Mouse (Mus musculus) heart, embryonic 12.5 days (tissue): ENCODE results near the gene Ppp2r5e. TPM values are rescaled to one million over a fixed set of nuclear protein-coding genes. Genes with fewer than 3 reads are reported as not detected.
A peak's percentile ranks its signal among the peaks of the same experiment; 100 is the strongest.

Experiments used
- ATAC-seq: fragments of 200-750 bp; cut with Nextera tagmentation; 2 replicates; pipeline ENCODE4 v1.8.0; 2017; ENCODE audit warnings: moderate TSS enrichment, moderate library complexity; ENCODE audit not compliant: insufficient number of reproducible peaks, low FRiP score
- H3K27ac ChIP-seq: fragments of 300-500 bp; sonication (generic); 2 replicates; pipeline ENCODE4 v1.5.1; 2016; ENCODE audit warnings: mild to moderate bottlenecking, moderate library complexity; ENCODE audit not compliant: poor library complexity, severe bottlenecking
- H3K27me3 ChIP-seq: fragments of 300-500 bp; sonication (generic); replicated peaks from 2 replicates; pipeline ENCODE4 v1.6.1; 2016; ENCODE audit warnings: mild to moderate bottlenecking, moderate library complexity
- H3K36me3 ChIP-seq: fragments of 300-500 bp; sonication (generic); 2 replicates; pipeline ENCODE4 v1.6.1; 2016; ENCODE audit warnings: mild to moderate bottlenecking, moderate library complexity
- H3K4me1 ChIP-seq: fragments of 300-500 bp; sonication (generic); replicated peaks from 2 replicates; pipeline ENCODE4 v1.6.1; 2016; ENCODE audit warnings: mild to moderate bottlenecking
- H3K4me2 ChIP-seq: fragments of 300-500 bp; sonication (generic); 2 replicates; pipeline ENCODE4 v1.6.1; 2016; ENCODE audit warnings: mild to moderate bottlenecking, moderate library complexity
- H3K4me3 ChIP-seq: fragments of 300-500 bp; sonication (generic); 2 replicates; pipeline ENCODE4 v1.5.1; 2016; ENCODE audit warnings: mild to moderate bottlenecking
- H3K9ac ChIP-seq: fragments of 300-500 bp; sonication (generic); 2 replicates; pipeline ENCODE4 v1.6.1; 2016; ENCODE audit warnings: mild to moderate bottlenecking, moderate library complexity
- H3K9me3 ChIP-seq: fragments of 300-500 bp; sonication (generic); replicated peaks from 2 replicates; pipeline ENCODE4 v1.6.1; 2016; ENCODE audit warnings: mild to moderate bottlenecking, moderate library complexity
- WGBS: fragments of 180-500 bp; shearing (Covaris S2); methylation state at CpG from one replicate; pipeline ENCODE4 v1.1.7; 2016; 5-methylcytosine and 5-hydroxymethylcytosine counted together
- polyA plus RNA-seq: library from polyadenylated mRNA; unstranded; fragments of >200 nt; fragmentation: Nextera tagmentation; extraction: Ambion mirVana; gene quantifications from 2 replicates; pipeline ENCODE4 v1.2.1, GENCODE M21; 2016

Gene Ppp2r5e
- polyA plus RNA-seq, 1 experiment from 2014 or later: 12.7 TPM

GRCm38 (mm10) chr12:75467814-75468213 lies 128.2 kb downstream of the Ppp2r5e start:
- no peak for ATAC-seq
- no peak overlapping the region for H3K4me2 ChIP-seq

GRCm38 (mm10) chr12:75467127-75467526 lies 128.9 kb downstream of the Ppp2r5e start:
- no peak overlapping the region for H3K27ac ChIP-seq
- ATAC-seq: no peak
- H3K9me3 ChIP-seq: no peaks in the 10 kb centered on the region
- peaks cover 47% of the 10 kb centered on the region for H3K36me3 ChIP-seq
- H3K4me1 ChIP-seq: no peaks in the 10 kb centered on the region
- no peaks in the 10 kb centered on the region for H3K27me3 ChIP-seq
- WGBS: 86% methylated on average over 5 of the region's 5 CpGs
- H3K4me2 ChIP-seq: no peak overlapping the region
- no peak overlapping the region for H3K9ac ChIP-seq
- no peak overlapping the region for H3K4me3 ChIP-seq

More at GRCm38 (mm10) chr12:75467814-75468213, 128.2 kb downstream of the Ppp2r5e start:
- Histone ChIP-seq H3K4me3 (no peak overlapping the region), H3K27me3 (no peaks in the 10 kb centered on the region), H3K9me3 (no peaks in the 10 kb centered on the region), H3K27ac (no peak overlapping the region), H3K9ac (no peak overlapping the region), H3K4me1 (no peaks in the 10 kb centered on the region), H3K36me3 (peaks cover 43% of the 10 kb centered on the region)
- 89% methylated on average over 6 of the region's 6 CpGs for WGBS

DNA sequence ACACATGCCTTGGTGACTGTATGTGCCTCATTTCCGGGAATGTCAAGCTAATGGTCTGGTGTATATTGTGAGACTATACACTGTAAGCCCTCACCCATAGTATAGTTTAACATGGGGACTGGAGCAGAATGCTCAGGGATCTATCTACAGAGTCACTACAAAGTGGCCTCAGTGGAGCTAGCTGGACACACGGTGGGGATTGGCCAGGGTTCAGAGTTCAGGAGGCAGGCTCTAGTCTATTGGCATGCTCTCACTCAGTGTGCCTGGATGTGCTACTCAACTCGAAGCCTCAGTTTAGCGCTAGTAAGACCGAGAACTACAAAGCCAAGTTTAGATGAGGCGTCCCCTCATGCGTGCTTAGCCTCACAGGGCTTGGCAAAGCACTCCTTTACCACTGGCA lies 129.8 kb downstream of the Ppp2r5e start:
- ATAC-seq: no peak
- no peak overlapping the region for H3K4me2 ChIP-seq
- H3K36me3 ChIP-seq: peaks cover 54% of the 10 kb centered on the region
- no peak overlapping the region for H3K4me3 ChIP-seq
- 89% methylated on average over 7 of the region's 7 CpGs for WGBS
- H3K9ac ChIP-seq: no peak overlapping the region
- peaks cover 4% of the 10 kb centered on the region; the same call in 1 of the 2 replicates for H3K4me1 ChIP-seq
- H3K9me3 ChIP-seq: no peaks in the 10 kb centered on the region
- H3K27ac ChIP-seq: no peak overlapping the region
- no peaks in the 10 kb centered on the region for H3K27me3 ChIP-seq

DNA sequence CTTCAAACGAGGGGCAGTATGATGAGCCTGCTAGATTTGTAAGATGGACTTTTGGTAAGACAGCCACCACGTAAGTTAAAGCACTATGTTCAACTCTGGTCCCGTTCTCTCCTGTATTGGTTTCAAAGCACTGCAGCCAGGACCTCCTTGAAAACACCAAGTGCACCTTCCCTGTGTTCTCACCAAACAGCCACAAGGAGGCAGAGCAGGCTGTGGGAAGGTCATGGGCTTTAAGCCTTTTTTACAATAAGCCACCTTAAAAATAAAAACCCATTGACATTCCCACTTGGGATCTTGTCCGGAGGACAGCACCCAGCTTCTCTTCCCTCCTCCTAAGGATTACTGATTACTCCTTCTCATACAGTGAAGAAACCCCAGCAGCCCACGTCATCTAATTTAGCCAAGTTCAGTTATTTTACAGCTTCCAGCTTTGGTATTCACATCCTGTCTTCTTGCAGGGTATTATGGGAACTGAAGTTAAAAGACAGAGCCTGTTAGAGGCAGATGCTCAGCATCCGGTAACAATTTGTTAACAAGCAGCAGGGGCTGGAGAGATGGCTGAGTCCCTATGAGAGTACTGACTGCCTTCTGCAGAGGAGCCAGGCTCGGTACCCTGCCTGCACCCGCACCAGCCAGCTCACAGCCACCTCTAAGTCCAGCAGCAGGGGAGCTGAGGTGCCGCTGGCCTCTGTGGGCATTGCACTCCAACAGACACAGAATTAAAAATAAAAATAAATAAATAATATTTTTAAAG lies 131.9 kb downstream of the Ppp2r5e start:
- peaks cover 7% of the 10 kb centered on the region for H3K4me1 ChIP-seq
- no peak overlapping the region for H3K4me3 ChIP-seq
- 82% methylated on average over 9 of the region's 9 CpGs for WGBS
- no peak overlapping the region for H3K27ac ChIP-seq
- ATAC-seq: no peak
- H3K36me3 ChIP-seq: peaks cover 68% of the 10 kb centered on the region
- H3K9ac ChIP-seq: no peak overlapping the region
- H3K27me3 ChIP-seq: no peaks in the 10 kb centered on the region
- H3K9me3 ChIP-seq: no peaks in the 10 kb centered on the region
- no peak overlapping the region for H3K4me2 ChIP-seq

DNA sequence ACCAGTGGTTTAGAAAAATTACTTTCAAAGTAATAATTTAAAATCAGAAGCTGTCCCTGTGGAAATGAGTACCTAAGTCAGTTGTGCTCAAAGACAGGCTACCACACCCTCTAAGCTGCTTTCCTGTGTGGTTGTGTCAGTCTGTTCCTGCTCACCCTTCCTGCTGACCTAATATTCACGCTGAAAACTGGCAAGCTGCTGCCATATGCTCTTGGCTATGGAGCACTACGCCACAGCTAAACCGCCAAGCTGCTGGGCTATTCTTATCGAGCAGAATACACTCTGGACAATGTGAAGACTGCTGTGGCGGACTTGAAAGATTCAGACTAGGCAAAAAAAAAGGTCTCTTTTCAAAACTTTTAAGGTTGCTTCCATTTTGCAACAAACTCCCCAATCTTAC lies 135.5 kb downstream of the Ppp2r5e start:
- H3K36me3 ChIP-seq: peaks cover 70% of the 10 kb centered on the region
- peaks cover 7% of the 10 kb centered on the region for H3K4me1 ChIP-seq
- no peak for ATAC-seq
- H3K4me2 ChIP-seq: no peak overlapping the region
- H3K4me3 ChIP-seq: no peak overlapping the region
- 87% methylated on average over 5 of the region's 5 CpGs for WGBS
- no peaks in the 10 kb centered on the region for H3K27me3 ChIP-seq
- no peaks in the 10 kb centered on the region for H3K9me3 ChIP-seq
- 0 out of 2 replicates have a peak overlapping the region, but pooled peaks have one; percentile 36 for H3K27ac ChIP-seq
- no peak overlapping the region for H3K9ac ChIP-seq

DNA sequence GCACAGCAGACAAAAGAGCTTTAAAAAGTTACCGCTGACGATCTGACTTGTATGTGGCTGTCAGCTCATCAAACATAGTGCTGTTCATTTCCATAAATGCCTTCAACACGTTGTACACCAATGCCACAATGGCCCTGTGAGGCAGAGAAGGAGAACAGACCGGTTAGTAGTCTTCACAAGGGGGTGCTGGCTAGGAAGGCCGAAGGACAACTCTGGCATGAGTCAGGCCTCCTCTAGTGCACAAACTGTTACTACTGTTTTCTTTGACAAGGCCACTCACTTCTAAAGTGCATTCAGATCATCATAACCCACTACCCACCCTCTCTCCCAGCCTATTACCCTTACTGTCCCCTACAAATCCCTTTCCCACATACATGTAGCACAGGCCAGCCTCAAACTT lies 136.4 kb downstream of the Ppp2r5e start:
- Histone ChIP-seq H3K9ac (no peak overlapping the region), H3K27me3 (no peaks in the 10 kb centered on the region), H3K4me2 (no peak overlapping the region), H3K4me1 (peaks cover 7% of the 10 kb centered on the region), H3K27ac (no peak overlapping the region), H3K4me3 (no peak overlapping the region), H3K36me3 (peaks cover 64% of the 10 kb centered on the region), H3K9me3 (no peaks in the 10 kb centered on the region)
- ATAC-seq: no peak
- WGBS: 91% methylated on average over 5 of the region's 5 CpGs

DNA sequence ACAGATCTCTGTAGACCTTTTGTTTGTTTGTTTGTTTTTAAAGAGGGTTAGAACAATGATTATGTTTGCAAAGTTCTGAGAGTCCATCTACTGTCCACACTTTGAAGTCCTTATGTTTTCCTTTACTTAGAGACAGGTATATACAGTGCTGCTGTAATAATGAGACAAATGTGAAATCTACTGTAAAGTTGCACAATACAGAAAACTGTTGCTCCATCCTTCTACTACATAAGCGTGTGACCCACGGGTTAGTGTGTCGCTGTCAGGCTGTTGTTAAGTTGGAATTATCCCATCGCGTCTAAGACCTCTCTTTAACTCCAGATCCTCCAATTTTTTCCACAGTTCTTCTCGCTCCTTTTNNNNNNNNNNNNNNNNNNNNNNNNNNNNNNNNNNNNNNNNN lies 142.6 kb downstream of the Ppp2r5e start:
- Histone ChIP-seq H3K4me1 (0 out of 2 replicates have a peak, but pooled peaks cover 6% of the 10 kb centered on the region), H3K4me2 (no peak overlapping the region), H3K9ac (no peak overlapping the region), H3K9me3 (no peaks in the 10 kb centered on the region), H3K36me3 (peaks cover 34% of the 10 kb centered on the region), H3K4me3 (no peak overlapping the region), H3K27me3 (no peaks in the 10 kb centered on the region), H3K27ac (no peak overlapping the region)
- no peak for ATAC-seq
- 93% methylated on average over 6 of the region's 6 CpGs for WGBS

- Histone ChIP-seq H3K4me3 (no peak overlapping the region), H3K4me2 (no peak overlapping the region), H3K9ac (no peak overlapping the region), H3K36me3 (peaks cover 30% of the 10 kb centered on the region), H3K27ac (no peak overlapping the region), H3K9me3 (no peaks in the 10 kb centered on the region), H3K4me1 (0 out of 2 replicates have a peak, but pooled peaks cover 6% of the 10 kb centered on the region), H3K27me3 (no peaks in the 10 kb centered on the region)
- no peak for ATAC-seq
- WGBS: 72% methylated on average over 4 of the region's 4 CpGs
These were observed 143.0 kb downstream of the Ppp2r5e start for GRCm38 (mm10) chr12:75453027-75453426.

DNA sequence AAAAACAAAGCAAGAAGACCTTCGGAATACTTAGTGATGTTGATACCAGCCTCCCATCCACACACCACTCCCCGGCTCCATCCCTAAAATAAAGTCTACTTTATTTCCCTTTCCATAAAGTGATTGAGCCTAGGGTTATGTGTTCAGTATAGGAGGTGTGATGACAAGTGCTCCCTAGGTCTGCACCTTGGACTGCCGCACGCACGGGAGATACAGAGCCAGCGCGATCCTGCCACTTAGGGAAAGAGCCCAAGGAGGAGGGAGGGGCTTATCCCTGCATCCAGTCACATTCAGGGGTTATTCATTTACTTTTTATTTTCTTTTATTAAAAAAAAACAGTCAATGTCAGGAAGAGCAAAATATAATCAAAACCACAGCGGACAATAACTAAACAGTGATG lies 145.5 kb downstream of the Ppp2r5e start:
- H3K9me3 ChIP-seq: no peaks in the 10 kb centered on the region
- H3K36me3 ChIP-seq: peaks cover 22% of the 10 kb centered on the region
- H3K4me2 ChIP-seq: no peak overlapping the region
- 83% methylated on average over 8 of the region's 8 CpGs for WGBS
- H3K27me3 ChIP-seq: no peaks in the 10 kb centered on the region
- ATAC-seq: no peak
- 0 out of 2 replicates have a peak, but pooled peaks cover 6% of the 10 kb centered on the region for H3K4me1 ChIP-seq
- H3K27ac ChIP-seq: no peak overlapping the region
- H3K9ac ChIP-seq: no peak overlapping the region
- no peak overlapping the region for H3K4me3 ChIP-seq

DNA sequence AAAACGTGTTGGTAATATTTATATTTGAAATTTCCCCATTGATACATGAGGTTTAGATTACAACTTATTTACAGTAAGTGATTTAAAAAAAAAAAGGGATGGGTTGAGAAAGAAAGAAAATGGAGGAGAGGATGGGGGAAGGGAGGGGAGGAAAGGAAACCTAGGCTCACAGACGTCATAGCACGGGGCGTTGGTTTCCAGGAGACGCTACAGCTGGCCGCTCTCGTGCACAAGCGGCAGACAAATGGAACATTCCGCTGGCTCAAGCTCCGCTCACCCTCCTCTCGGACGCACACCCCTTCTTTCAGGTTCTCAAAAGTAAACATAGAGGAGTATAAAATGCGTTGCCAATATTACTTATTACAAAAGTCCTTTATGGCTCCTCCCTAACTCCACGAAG lies 146.0 kb downstream of the Ppp2r5e start:
- Histone ChIP-seq H3K27ac (no peak overlapping the region), H3K36me3 (peaks cover 22% of the 10 kb centered on the region), H3K27me3 (no peaks in the 10 kb centered on the region), H3K9ac (no peak overlapping the region), H3K4me3 (no peak overlapping the region), H3K9me3 (no peaks in the 10 kb centered on the region), H3K4me1 (0 out of 2 replicates have a peak, but pooled peaks cover 6% of the 10 kb centered on the region), H3K4me2 (no peak overlapping the region)
- 77% methylated on average over 14 of the region's 14 CpGs for WGBS
- no peak for ATAC-seq

DNA sequence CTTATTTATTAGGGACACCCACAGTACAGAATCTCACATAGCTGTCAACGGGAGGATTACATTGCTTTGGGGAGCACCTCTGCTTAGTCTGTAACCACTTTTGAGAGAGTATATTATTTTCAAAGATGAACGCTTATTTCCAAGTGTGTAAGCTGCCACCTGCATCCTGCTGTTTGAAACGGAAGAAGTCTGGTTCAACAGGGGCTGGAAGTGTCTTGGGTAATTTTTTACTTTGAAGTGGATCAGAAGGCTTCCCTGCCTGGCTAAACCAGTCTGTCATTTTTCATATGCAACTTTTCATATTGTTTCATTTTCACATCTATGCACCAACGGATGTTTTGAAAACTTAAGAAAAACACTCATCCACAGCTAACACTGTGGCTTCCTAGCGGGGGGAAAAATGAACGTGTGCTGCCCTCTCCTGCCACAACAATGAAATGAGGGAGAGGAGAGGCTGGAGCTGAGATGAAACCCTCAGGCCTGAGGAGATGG lies 146.5 kb downstream of the Ppp2r5e start:
- WGBS: 69% methylated on average over 6 of the region's 6 CpGs
- Histone ChIP-seq H3K36me3 (peaks cover 20% of the 10 kb centered on the region), H3K27me3 (no peaks in the 10 kb centered on the region), H3K9ac (no peak overlapping the region), H3K4me1 (peaks cover 8% of the 10 kb centered on the region; the same call in 1 of the 2 replicates), H3K4me3 (no peak overlapping the region), H3K27ac (no peak overlapping the region), H3K9me3 (no peaks in the 10 kb centered on the region), H3K4me2 (no peak overlapping the region)
- ATAC-seq: no peak
